Mouse (Mus musculus) cerebellum, adult 2 months (tissue): ENCODE measurements at regions not wholly inside any gene's neighbourhood (a gene's known extent, or its start where the extent isn't known, plus 50 kb on each side); places are given as distances from the start of the nearest gene placed in this dataset.

Experiments
- CTCF ChIP-seq: fragments of 200-500 bp; IDR thresholded peaks from 2 replicates; pipeline ENCODE4 v1.5.1; 2011; ENCODE audit warnings: low read depth, mild to moderate bottlenecking, control low read depth, low read length, moderate library complexity, borderline replicate concordance; ENCODE audit not compliant: insufficient read depth
- POLR2A ChIP-seq: fragments of 200-500 bp; IDR thresholded peaks from 2 replicates; pipeline ENCODE4 v1.6.1; 2011; ENCODE audit warnings: low read length, control low read depth, borderline replicate concordance; ENCODE audit not compliant: insufficient read depth

DNA sequence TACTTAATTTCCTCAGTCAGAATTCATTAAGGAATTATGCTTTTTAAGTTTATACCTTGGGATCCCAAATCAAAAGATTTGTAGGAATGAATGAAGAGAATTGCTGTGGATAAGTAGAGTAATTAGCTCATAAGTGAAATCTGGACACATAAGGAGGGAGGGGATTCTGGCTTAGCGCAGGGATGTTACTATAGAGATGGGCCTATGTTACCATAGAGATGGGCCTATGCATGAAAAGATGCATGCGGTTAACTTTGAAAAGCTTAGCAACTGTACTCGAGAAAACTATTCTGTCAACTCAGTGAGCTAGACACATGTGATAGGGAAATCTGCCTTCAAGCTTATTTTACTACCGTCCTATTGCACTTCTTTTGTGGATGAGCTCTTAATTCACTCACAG, 204.5 kb upstream of the F930015N05Rik start:
- TF ChIP-seq POLR2A (no peak), CTCF (no peak)
